Mouse (Mus musculus): Measurements from ENCODE around the gene Rps12-ps3. TPM values are rescaled to one million over a fixed set of nuclear protein-coding genes. Genes with fewer than 3 reads are reported as not detected.
A peak's percentile ranks its signal among the peaks of the same experiment; 100 is the strongest.

Rps12-ps3 gene
- 267 and 689 TPM in 2 replicates for total RNA-seq (2021)
- long read RNA-seq, transcript Rps12-ps3-201 (1 exons, 494 nt), result major isoform, 10 of 10 reads
- long read RNA-seq, partial matches to known transcripts, result 0 of 10 reads
- long read RNA-seq, other reads (novel, unspliced or antisense), result 0 of 10 reads

DNA sequence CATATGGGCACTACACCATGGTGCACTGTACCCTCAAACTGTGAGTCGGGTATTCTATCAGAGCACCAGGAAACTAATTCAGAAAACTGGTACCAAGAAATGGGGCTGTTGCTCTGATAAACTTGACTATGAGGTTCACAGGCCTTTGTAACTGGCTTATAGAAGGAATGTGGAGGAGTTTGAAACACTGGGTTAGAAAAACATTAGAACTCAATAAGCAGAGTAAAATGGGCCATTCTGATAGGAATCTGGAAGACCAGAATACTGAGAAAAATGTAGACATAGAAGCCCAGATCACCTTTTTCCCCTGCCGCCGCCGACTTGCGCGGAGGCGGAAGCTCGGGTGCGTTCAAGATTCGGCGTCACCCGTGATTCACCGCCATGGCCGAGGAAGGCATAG is at the start of gene Rps12-ps3:
Gene Rps12-ps3 (plus strand): TSS at position 301 of the 400 bp plus-strand sequence.
- DNase-seq, result no peak

GRCm38 (mm10) chr19:59273190-59273589 is 48.9 kb upstream of the Rps12-ps3 start:
- DNase-seq, result no peak

- no peak for DNase-seq
Measured at GRCm38 (mm10) chr19:59276354-59276753, 45.7 kb upstream of the Rps12-ps3 start.

DNA sequence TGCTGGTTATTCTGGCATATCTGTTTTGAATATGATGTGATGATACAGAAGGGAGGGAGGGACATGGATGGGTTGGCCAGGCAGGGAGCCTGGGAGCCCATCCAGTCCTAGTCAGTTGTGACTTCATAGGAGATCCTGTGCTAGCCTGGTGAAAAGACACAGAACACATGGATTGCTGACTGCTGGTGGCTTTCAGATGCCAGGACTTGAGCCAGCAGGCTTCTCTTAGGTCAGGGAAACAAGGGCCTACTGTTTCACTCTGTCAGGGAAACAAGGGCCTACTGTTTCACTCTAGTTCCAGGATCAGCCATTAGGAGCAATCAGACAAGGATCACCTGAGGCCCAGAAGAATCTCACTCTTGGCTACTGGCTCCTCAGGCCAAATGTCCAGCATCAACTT is 41.2 kb upstream of the Rps12-ps3 start:
- DNase-seq, result no peak

DNA sequence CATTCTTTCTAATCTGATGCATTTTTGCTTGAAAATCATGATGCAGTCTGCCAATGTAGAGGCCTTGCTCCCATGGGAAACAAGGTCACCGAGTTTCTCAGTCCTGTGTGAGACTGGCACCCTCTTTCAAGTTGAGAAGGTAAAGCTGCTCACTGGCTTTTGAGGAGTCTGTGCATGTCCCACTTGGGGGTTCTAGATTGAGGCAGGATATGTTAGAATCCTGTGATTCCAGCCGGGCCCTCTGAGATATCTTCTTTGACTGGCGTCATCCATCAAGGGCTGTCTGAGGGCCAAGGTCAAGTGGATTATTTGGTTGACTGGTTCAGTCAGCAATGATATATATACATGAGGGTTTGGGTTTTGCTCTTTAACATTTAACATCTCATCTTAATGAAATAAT is 40.1 kb upstream of the Rps12-ps3 start:
- DNase-seq, result no peak

DNA sequence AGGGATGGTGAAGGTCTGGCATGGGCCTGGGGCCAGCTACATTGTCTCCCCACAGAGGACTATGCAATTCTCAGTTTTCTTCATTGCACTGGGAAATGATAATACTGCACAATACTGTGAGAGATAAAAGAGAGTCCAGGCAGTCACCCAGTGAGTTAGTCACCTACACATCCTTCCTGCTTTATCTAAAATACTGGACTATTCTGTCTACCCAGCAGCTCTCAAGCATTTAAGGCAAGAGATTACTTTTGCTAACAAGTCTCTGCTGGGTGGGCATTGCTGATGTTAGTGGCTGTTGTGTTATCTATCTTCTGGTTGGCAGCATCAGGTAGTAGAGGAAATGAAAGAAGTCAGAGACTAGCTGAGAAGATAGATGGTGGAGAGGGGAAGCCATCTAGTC is 33.0 kb upstream of the Rps12-ps3 start:
- no peak for DNase-seq

GRCm38 (mm10) chr19:59289811-59290210 is 32.3 kb upstream of the Rps12-ps3 start:
- no peak for DNase-seq

DNA sequence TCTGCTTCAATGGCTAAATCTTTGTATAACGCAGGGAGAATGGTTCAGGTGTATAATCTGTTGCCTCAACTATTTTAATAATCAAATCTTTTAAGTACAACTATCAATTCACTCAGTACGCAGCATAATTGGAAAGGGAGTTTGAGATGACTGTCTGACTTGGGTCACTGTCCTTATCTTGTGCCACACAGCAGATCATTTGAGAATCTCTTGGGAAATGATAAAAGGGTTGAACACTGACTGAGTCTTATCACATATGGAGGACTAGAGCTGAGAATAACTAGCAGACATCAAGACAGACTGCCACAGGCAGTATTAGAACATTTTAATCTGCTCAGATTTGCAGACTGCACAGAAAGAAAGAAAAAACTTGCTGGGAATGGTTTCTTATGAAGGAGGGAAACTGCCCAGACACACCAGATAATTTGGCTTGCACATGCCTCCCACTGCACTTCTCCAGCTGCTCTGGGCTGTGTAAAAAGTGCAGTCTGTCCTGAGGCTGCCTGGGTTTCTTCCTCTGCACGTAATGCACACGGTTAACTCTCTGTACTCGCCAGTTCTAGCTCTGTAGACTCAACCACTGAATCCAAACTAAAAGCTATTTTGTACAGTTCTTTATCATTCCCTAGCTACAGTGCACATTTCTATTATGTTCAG is 29.8 kb upstream of the Rps12-ps3 start:
- DNase-seq, result no peak

GRCm38 (mm10) chr19:59315308-59315707 is 6.8 kb upstream of the Rps12-ps3 start:
- no peak for DNase-seq

DNA sequence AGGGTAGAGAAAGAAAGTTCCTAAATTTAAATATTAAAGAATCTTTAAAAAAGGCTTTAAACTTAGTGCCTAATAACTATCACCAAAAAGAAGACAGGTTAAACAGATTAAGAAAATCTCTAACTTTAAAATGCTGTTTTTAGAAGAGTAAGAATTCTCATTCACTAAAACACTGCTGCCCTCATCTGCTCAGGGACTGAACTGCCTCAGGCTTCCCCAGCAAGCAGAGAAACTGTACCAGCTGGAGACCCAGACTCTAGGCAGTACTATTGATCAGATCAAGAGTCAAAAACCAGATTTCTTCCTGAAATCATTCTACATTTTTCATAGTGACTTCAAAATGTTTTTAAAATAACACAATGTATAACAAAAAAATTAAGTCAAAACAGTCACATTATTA is 5.5 kb upstream of the Rps12-ps3 start:
- peak; percentile 13 for DNase-seq

DNA sequence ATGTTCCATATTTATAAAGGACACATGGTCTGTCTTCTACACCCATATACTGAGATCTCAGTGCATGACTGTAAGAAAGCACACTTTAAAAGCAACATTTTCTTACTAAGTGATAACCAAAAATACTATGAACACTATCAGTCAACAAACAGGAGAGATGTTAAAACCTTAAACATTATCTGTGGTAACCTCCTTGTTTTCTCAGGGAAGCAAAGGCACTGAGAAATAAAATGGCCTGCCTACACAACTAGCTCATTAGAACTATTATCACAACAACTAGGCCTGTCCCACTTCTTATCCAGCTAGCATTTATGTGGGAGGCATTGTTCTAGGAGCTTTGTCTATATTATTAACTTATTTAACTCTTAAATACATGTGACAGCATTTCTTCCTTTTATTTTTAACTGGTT is 8.7 kb downstream of the Rps12-ps3 start:
- no peak for DNase-seq

GRCm38 (mm10) chr19:59336655-59337054 is 14.6 kb downstream of the Rps12-ps3 start:
- no peak for DNase-seq

DNA sequence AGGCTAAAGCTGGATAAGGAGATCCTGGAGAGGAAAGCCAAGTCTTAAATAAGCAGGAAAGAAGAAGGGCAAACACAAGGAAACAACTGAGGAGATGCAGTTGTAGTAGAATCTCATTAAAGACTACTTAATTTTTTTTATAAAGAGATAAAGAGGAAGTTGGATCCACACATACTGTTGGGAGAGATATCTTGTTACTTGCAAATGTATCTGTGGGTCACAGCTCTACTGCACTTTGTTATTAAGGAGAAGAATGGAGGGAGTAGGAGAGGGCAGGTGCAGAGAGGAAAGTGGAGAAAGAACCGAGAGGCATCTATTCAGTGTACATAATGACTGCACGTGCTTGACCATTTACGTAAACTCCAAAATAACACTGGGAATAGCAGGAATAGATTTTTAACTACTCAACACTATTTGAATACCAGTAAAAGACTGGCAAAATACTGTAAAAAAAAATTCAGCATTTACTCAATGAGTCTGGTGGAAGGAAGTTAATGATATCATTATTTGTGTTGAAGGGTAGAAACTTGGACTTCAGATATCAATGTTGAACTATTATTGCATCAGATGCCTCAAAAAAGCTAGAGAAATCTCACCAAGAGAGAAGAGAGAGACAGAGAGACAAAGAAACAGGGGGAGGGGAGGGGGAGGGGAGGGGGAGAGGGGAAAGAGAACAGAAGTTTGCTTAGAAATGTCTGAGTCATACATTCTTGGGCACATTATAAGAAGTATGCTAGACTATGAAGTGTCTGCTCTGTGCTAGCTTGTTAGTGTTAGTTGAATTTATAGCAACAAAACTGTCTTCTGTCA is 16.0 kb downstream of the Rps12-ps3 start:
- no peak for DNase-seq

DNA sequence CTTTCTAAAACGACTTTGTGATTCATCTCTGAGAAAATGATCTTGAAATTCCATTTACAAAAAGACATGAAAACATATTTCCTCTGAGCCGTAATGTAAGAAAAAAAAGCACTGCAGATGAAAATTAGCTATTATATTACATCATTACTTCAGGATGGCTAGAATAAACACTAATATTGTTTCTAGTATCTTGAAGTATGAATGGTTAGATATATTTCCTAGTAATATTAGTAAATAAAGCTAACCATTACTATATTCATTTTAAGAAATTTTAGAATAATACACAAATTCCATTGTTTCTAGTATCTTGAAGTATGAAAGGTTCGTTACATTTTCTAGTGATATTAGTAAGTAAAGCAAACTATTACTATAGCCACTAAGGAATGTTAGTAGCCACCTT is 17.8 kb downstream of the Rps12-ps3 start:
- DNase-seq, result no peak

DNA sequence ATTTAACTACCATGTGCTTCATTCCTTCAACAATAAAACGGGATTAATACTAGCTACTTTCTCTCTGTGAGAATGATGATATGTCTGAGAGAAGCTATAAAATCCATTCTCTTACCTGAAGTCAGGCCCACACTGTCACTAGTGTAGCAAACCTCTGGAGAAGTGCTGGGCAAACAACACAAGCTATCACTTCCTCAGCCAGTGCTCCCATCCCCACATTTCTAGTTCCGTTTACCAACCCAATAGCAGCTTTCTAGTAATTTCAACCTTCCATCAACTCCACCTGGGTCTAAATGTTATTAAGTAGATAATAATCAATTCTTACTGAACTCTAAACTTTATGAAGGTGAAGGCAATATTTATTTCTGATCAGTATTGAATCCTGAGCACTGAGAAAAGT is 20.9 kb downstream of the Rps12-ps3 start:
- no peak for DNase-seq

- DNase-seq, result peak; percentile 21
Measured at GRCm38 (mm10) chr19:59344304-59344711, 22.2 kb downstream of the Rps12-ps3 start.

GRCm38 (mm10) chr19:59345081-59345657 is 23.1 kb downstream of the Rps12-ps3 start:
- DNase-seq, result peak; percentile 50

DNA sequence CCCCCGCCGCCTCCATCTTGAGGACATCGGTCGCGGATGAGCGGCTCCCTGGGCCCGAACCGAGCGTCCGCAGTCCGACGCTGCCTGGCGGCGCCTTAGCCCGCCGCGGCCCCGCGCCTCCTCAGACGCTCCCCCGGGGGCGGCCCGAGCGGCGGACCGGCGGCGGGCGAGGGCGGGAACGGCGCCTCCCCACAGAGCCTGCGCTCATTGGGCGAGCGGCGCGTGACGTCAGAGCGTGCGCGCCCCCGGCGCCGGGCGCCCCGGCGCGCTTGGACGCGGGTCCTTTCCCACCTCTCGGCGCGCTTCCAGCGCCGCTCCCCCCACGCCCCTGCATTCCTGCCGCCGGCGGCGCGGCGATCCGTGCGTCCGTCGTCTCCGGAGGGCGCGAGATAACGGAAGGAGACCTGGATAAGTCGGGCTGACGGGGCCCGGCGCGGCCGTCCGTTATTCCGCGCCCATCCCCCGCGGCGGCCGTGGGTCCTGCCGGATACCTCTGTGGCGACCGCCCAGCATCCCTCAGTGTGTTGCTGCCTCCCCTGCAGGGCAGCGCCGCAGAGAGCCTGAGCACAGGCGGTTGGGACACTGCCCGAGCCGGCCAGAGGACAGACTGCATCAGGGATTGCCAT is 23.7 kb downstream of the Rps12-ps3 start, which contains the start of gene Pdzd8:
Gene Pdzd8 (minus strand): TSS at position 123 of the 626 bp plus-strand sequence.
- DNase-seq, result peak; percentile 92

GRCm38 (mm10) chr19:59346325-59346724 is 24.2 kb downstream of the Rps12-ps3 start:
- no peak for DNase-seq

GRCm38 (mm10) chr19:59349329-59349960 is 27.4 kb downstream of the Rps12-ps3 start:
- no peak for DNase-seq

DNA sequence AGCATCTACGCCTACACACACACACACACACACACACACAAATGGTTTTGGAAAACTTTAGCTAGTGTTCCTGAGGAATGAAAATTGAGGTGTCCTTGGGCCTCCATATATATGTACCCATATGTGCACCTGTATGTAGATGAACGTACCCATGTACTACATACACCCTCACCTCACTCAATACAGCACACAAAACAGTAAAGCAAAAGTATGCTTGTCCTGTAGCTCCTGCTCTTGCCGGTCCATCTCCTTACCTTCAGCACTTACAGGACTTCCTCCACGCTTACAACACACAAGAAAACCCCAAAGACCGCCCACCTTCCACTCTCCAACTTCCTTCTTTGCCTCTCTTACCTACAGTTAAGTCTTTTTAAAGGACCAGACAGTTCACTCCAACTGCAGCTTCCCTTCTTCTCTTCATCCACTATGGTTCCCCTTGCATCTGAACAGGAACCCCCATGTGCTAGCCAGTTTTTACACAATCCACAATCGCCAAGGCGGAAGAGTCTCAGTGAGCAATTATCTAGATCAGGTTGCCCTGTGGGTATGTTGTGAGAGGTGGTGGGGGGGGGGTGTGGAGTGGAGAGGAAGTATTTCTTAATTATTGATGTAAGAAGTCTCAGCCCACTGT is 28.3 kb downstream of the Rps12-ps3 start:
- no peak for DNase-seq

All from adrenal gland, postnatal 25 days (tissue).